Mouse (Mus musculus) lung, postnatal 10 days (tissue): ENCODE measurements around the gene Washc3.
A peak's percentile ranks its signal among the peaks of the same experiment; 100 is the strongest.

Experiments used
- DNase-seq: peaks from one replicate; pipeline ENCODE4 v3.0.0; 2021

Gene Washc3

GRCm38 (mm10) chr10:88261186-88261585 lies 60.3 kb downstream of the Washc3 start:
- DNase-seq, result no peak

- DNase-seq, result peak; percentile 21
Measured at GRCm38 (mm10) chr10:88263383-88263782, 62.5 kb downstream of the Washc3 start.

- DNase-seq, result no peak
Measured at GRCm38 (mm10) chr10:88274045-88274444, 73.2 kb downstream of the Washc3 start.

- DNase-seq, result no peak
Measured at GRCm38 (mm10) chr10:88281699-88282098, 80.8 kb downstream of the Washc3 start.

DNA sequence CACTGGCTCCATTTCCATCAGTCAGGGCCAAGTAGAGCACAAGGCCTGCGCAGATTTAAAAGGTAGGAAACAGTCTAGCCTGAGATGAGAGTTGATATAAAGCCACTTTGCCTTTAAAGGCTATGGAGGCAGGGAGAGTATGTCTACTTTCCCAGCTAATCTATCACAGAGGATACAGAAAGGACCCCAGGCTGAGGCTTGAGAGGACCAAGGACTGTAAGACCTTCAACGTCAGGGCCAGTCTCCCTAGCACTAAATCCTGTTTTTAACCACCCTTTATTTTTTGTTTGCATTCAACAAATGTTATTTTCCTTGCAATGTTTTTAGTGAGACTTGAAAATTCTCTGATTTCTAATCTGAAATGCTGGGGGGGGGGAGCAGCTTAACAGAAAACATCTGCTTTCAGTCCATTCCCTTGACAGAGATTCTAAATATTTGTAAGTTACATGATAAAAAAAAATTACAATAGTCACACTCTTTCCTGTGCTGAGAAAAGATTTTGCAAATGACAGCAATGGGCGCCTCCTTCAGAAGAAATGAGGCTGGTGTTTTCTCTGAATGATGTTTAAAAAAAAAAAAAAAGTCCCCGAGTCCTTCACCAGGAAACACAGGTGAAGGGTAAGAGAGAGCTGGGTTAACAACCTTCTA lies 83.6 kb downstream of the Washc3 start:
- DNase-seq, result no peak

DNA sequence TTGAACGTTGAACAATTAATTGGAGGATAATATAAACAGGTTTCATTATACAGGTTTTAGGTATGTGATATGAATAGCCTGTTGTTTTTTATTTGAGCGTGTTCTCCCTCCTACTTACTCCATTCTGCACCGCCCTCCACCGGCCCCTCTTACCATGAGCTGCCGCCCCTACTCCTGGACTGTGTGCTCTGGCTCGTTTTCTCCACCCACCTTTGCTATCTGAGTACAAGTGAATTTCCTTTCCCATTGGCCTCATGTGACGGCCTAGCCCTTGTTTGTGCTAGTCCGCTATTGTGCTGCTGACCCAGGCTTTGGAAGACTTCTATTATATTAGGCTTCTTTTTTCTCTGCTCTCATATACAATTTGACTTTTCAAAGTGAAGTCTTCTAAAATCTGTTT lies 86.4 kb downstream of the Washc3 start:
- no peak for DNase-seq

DNA sequence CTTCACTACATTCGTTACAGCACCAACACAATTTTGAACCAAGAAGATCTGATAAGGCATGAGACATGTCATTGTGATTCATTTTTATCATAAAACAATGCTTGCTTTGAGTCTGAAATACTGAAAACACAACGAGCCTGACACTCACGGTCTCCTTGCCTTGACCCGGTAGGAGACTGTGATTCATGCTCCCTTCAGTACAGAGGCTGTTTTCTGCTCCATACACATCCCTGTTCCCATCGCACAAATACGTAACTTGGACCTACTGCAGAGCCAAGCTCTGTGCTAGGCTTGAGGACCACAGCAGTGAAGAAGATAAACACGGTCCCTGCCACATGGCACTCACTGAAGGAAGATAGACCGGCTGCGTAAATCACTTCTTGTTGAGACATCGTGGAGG lies 87.2 kb downstream of the Washc3 start:
- DNase-seq, result no peak

GRCm38 (mm10) chr10:88295091-88295490 lies 94.2 kb downstream of the Washc3 start:
- DNase-seq, result no peak
